Mouse (Mus musculus): ENCODE measurements around the gene Rnh1. TPM values are rescaled to one million over a fixed set of nuclear protein-coding genes. Genes with fewer than 3 reads are reported as not detected.

The Rnh1 gene
- total and polyA plus RNA-seq, 3 experiments, result 84.7 to 133 (median 95.5) TPM

DNA sequence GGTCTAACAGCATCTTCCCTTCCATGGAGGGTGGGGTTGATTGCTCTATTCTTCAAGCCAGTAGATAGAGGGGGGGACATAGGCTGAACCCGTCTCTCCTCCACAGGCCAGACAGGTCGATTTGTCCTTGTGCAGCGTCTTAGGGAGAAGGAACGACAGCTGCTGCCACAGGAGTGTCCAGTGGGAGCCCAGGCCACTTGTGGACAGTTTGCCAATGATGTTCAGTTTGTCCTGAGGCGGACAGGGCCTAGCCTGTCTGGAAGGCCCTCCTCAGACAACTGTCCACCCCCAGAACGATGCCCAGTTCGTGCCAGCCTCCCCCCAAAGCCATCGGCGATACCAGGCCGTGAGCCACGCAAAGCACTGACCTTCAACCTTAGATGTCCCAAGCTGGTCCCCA is 44.2 kb upstream of the Rnh1 start:
- Histone ChIP-seq H3K27ac (ENCODE audit: insufficient read depth, low read depth) (no peak overlapping the region), H3K4me2 (ENCODE audit: insufficient read depth, low read depth, poor library complexity, severe bottlenecking) (no peak overlapping the region), H3K9me3 (replicated peaks; ENCODE audit: low read length) (no peaks in the 10 kb centered on the region), H3K4me1 (ENCODE audit: control insufficient read depth in 1 of 2, insufficient read depth in 2 of 2) (peaks cover 14 to 46% of the 10 kb centered on the region in 2 experiments), H3K79me2 (replicated peaks; ENCODE audit: control insufficient read depth, extremely low read depth, insufficient read depth, poor library complexity, severe bottlenecking) (no peaks in the 10 kb centered on the region), H3K9ac (ENCODE audit: insufficient read depth, low read depth) (no peak overlapping the region), H3K4me3 (replicated peaks in 1 of 3; ENCODE audit: low read depth in 2 of 3, low read length in 2 of 3, poor library complexity in 1 of 3) (peak overlapping the region in 1 of 3 experiments; percentile 10), H3K27me3 (replicated peaks) (peaks cover 20% of the 10 kb centered on the region), H3K36me3 (replicated peaks in 1 of 2; ENCODE audit: control insufficient read depth in 1 of 2, insufficient read depth in 1 of 2, low read length in 1 of 2) (peaks cover 0 to 28% of the 10 kb centered on the region in 2 experiments)
- TF ChIP-seq CHD1 (IDR thresholded peaks at IDR 0.05; ENCODE audit: low read depth, low read length) (no peak), CTCF (conservative IDR thresholded peaks at IDR 0.05 in 1 of 2, IDR thresholded peaks at IDR 0.05 in 1 of 2; ENCODE audit: low read depth in 2 of 2, low read length in 2 of 2) (no peak), TBP (conservative IDR thresholded peaks at IDR 0.05; ENCODE audit: low read depth, low read length) (no peak), CHD2 (IDR thresholded peaks at IDR 0.05; ENCODE audit: low read length) (no peak), MYC (IDR thresholded peaks at IDR 0.05; ENCODE audit: low read depth, low read length) (no peak), TCF12 (IDR thresholded peaks at IDR 0.05; ENCODE audit: low read depth, low read length) (no peak), ZKSCAN1 (IDR thresholded peaks at IDR 0.05; ENCODE audit: borderline replicate concordance, low read depth, low read length) (no peak), MAX (IDR thresholded peaks at IDR 0.05; ENCODE audit: low read length) (no peak), USF1 (IDR thresholded peaks at IDR 0.05; ENCODE audit: low read depth, low read length) (no peak), JUND (conservative IDR thresholded peaks at IDR 0.05; ENCODE audit: low read depth, low read length) (no peak), SIN3A (IDR thresholded peaks at IDR 0.05; ENCODE audit: low read length) (no peak), MAZ (IDR thresholded peaks at IDR 0.05; ENCODE audit: low read depth, low read length) (no peak), RAD21 (IDR thresholded peaks at IDR 0.05; ENCODE audit: low read depth, low read length) (no peak), GABPA (IDR thresholded peaks at IDR 0.05; ENCODE audit: insufficient replicate concordance, low read depth, low read length) (no peak), PAX5 (IDR thresholded peaks at IDR 0.05; ENCODE audit: low read length) (no peak), MAFK (IDR thresholded peaks at IDR 0.05; ENCODE audit: insufficient replicate concordance, low read length) (no peak), USF2 (conservative IDR thresholded peaks at IDR 0.05; ENCODE audit: low read depth, low read length) (no peak), JUN (IDR thresholded peaks at IDR 0.05; ENCODE audit: insufficient read depth, low read depth, low read length) (no peak), IRF4 (IDR thresholded peaks at IDR 0.05; ENCODE audit: low read depth, low read length) (no peak)
- no peak for DNase-seq (ENCODE audit: extremely low read depth)
- in situ Hi-C loops (cut with MboI; ENCODE audit: low pct_ligation_motif_present, low pct_unique_long_range_greater_than_20kb, low sequenced_read_pairs) (no loop called here), dilution Hi-C loops (cut with MboI; ENCODE audit: extremely low pct_ligation_motif_present, extremely low pct_unique_long_range_greater_than_20kb, low sequenced_read_pairs) (no loop called here)

DNA sequence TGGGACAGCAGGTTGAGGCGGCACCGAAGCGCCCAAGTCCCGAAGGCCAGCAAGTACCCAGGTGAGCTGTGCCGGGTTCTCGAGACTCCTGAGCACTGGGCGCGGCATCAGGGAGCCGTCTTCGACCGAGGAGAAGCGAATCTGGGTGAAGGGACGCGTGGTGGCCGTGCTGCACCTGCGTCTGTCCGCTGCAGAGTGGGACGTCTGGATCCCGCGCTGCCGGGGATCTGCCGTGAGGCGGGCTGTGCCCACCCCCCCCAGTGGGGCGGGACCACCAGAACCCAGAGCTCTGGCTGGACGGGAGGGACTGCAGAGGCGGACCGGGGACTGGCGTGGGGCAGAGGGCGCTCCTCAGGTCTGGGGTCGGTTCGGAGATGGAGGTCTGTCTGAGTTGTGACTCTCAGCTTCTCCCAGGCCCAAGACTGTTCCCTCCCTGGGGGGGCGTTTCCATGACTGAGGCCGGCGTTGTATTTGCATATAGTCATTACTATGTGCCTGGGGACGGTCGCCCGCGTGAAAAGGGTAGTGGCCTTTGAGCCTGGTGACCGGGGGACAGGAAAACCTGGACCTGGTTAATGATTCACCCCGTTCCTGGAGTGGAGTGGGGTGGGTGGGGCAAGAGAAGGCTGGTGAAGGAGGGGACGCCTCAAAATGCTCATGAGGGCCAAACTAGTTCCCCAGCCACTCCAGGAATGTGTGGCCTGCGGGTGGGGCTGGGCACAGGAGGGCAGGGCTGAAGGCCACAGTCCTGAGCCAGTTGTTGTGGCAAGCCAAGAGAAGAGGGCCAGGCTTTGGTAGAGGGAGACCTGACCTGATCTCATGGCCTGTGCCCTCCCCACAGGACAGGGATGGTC is 43.5 kb upstream of the Rnh1 start:
- dilution Hi-C loops (cut with MboI; ENCODE audit: extremely low pct_ligation_motif_present, extremely low pct_unique_long_range_greater_than_20kb, low sequenced_read_pairs), result no loop called here
- Histone ChIP-seq H3K4me2 (ENCODE audit: insufficient read depth, low read depth, poor library complexity, severe bottlenecking) (peak overlapping the region; percentile 53), H3K79me2 (replicated peaks; ENCODE audit: control insufficient read depth, extremely low read depth, insufficient read depth, poor library complexity, severe bottlenecking) (no peaks in the 10 kb centered on the region), H3K9ac (ENCODE audit: insufficient read depth, low read depth) (peak overlapping the region; percentile 49), H3K4me1 (ENCODE audit: control insufficient read depth in 1 of 2, insufficient read depth in 2 of 2) (peaks cover 11 to 38% of the 10 kb centered on the region in 2 experiments), H3K27ac (ENCODE audit: insufficient read depth, low read depth) (no peak overlapping the region; the same call in 1 of the 2 replicates), H3K36me3 (replicated peaks in 1 of 2; ENCODE audit: control insufficient read depth in 1 of 2, insufficient read depth in 1 of 2, low read length in 1 of 2) (peaks cover 0 to 28% of the 10 kb centered on the region in 2 experiments), H3K4me3 (replicated peaks in 1 of 3; ENCODE audit: low read depth in 2 of 3, low read length in 2 of 3, poor library complexity in 1 of 3) (peak overlapping the region; percentile 50 to 74 (median 65)), H3K9me3 (replicated peaks; ENCODE audit: low read length) (no peaks in the 10 kb centered on the region), H3K27me3 (replicated peaks) (peaks cover 28% of the 10 kb centered on the region)
- in situ Hi-C loops (cut with MboI; ENCODE audit: low pct_ligation_motif_present, low pct_unique_long_range_greater_than_20kb, low sequenced_read_pairs), result no loop called here
- peak; percentile 78 for DNase-seq (ENCODE audit: extremely low read depth)
- TF ChIP-seq MAFK (IDR thresholded peaks at IDR 0.05; ENCODE audit: insufficient replicate concordance, low read length) (no peak), BHLHE40 (IDR thresholded peaks at IDR 0.05; ENCODE audit: low read depth, low read length) (no peak), NRF1 (IDR thresholded peaks at IDR 0.05; ENCODE audit: low read depth, low read length) (no peak), USF1 (IDR thresholded peaks at IDR 0.05; ENCODE audit: low read depth, low read length) (no peak), POLR2A (IDR thresholded peaks at IDR 0.05; ENCODE audit: low read depth, low read length) (peak; percentile 63; the same call in 1 of the 2 replicates), ZC3H11A (IDR thresholded peaks at IDR 0.05; ENCODE audit: low read depth, low read length) (no peak), MEF2A (IDR thresholded peaks at IDR 0.05; ENCODE audit: borderline replicate concordance, low read depth, low read length) (0 out of 2 replicates have a peak, but pooled peaks have one; percentile 7), SIN3A (IDR thresholded peaks at IDR 0.05; ENCODE audit: low read length) (peak; percentile 66; the same call in 1 of the 2 replicates), MXI1 (IDR thresholded peaks at IDR 0.05; ENCODE audit: low read depth, low read length) (no peak)

Data from CH12.LX (cell line).